Mouse (Mus musculus) hindlimb bud, embryonic 11.5 days (tissue): ENCODE measurements around the gene Trim44.

ENCODE experiments used
- DNase-seq: peaks from one replicate; pipeline ENCODE4 v3.0.0-alpha.2; 2012; ENCODE audit warnings: low read depth, low spot score; ENCODE audit errors: extremely low spot score

The Trim44 gene

GRCm38 (mm10) chr2:102406324-102407304, 1.0 kb downstream of the Trim44 start:
- no peak for DNase-seq

- no peak for DNase-seq
Observed at GRCm38 (mm10) chr2:102403982-102404381, 3.6 kb downstream of the Trim44 start.

GRCm38 (mm10) chr2:102403306-102403705, 4.3 kb downstream of the Trim44 start:
- DNase-seq, result no peak

GRCm38 (mm10) chr2:102401352-102401692, 6.3 kb downstream of the Trim44 start:
- DNase-seq, result no peak

- no peak for DNase-seq
Observed at GRCm38 (mm10) chr2:102400605-102401351, 6.8 kb downstream of the Trim44 start.

GRCm38 (mm10) chr2:102399864-102400604, 7.6 kb downstream of the Trim44 start:
- no peak for DNase-seq

GRCm38 (mm10) chr2:102396493-102396892, 11.1 kb downstream of the Trim44 start:
- no peak for DNase-seq

- DNase-seq, result no peak
Observed at GRCm38 (mm10) chr2:102393457-102393856, 14.2 kb downstream of the Trim44 start.

GRCm38 (mm10) chr2:102385328-102385902, 22.2 kb downstream of the Trim44 start:
- DNase-seq, result no peak

GRCm38 (mm10) chr2:102384496-102384895, 23.1 kb downstream of the Trim44 start:
- no peak for DNase-seq

GRCm38 (mm10) chr2:102384057-102384456, 23.6 kb downstream of the Trim44 start:
- DNase-seq, result no peak

- no peak for DNase-seq
Observed at GRCm38 (mm10) chr2:102383069-102383834, 24.4 kb downstream of the Trim44 start.

GRCm38 (mm10) chr2:102382519-102382918, 25.1 kb downstream of the Trim44 start:
- DNase-seq, result no peak

GRCm38 (mm10) chr2:102380581-102380980, 27.0 kb downstream of the Trim44 start:
- no peak for DNase-seq

GRCm38 (mm10) chr2:102378928-102379327, 28.7 kb downstream of the Trim44 start:
- DNase-seq, result no peak

- no peak for DNase-seq
Observed at GRCm38 (mm10) chr2:102378381-102378780, 29.2 kb downstream of the Trim44 start.

GRCm38 (mm10) chr2:102377370-102377769, 30.3 kb downstream of the Trim44 start:
- DNase-seq, result no peak

GRCm38 (mm10) chr2:102373406-102374105, 34.1 kb downstream of the Trim44 start:
- no peak for DNase-seq

- DNase-seq, result no peak
Observed at GRCm38 (mm10) chr2:102372690-102373089, 34.9 kb downstream of the Trim44 start.

GRCm38 (mm10) chr2:102371332-102371731, 36.3 kb downstream of the Trim44 start:
- DNase-seq, result no peak
